23 mouse cellular contexts compared by ENCODE assay signal in genomic region chr13:88907405-88907804, GRCm38 (mm10).
DNase-seq lines count a peak whose midpoint lies in the region; ATAC-seq and TF ChIP-seq lines count a peak whose summit lies in the region.
"Had no signal": no experiment of that assay in that cellular context is flagged by ENCODE, and none has a peak within 500 bp of the region (broad histone marks: within the 10 kb centered on the region; RNA-seq: fewer than 3 reads in every experiment).

No protein-coding gene starts in this region.

- H3K4me3 ChIP-seq in hindbrain, postnatal 0 days (ENCODE audit: low read length) = no peak overlapping the region
- H3K4me3 ChIP-seq in hindbrain, embryonic 12.5 days = no peak overlapping the region
- H3K4me3 ChIP-seq in neural tube, embryonic 14.5 days (ENCODE audit: low read depth, low read length) = no peak overlapping the region
- no peak overlapping the region for H3K4me3 ChIP-seq in neural tube, embryonic 15.5 days (replicated peaks)
- H3K4me3 ChIP-seq in heart, embryonic 11.5 days (ENCODE audit: low read depth, low read length) = no peak overlapping the region
- H3K4me3 ChIP-seq: embryonic facial prominence, embryonic 15.5 days; erythroblast, embryonic 14.5 days; heart, embryonic 10.5 days; heart, embryonic 15.5 days had no signal

- no peaks in the 10 kb centered on the region for H3K4me1 ChIP-seq in hindbrain, postnatal 0 days (ENCODE audit: insufficient read depth, low read length)
- H3K4me1 ChIP-seq in hindbrain, embryonic 12.5 days = no peaks in the 10 kb centered on the region
- H3K4me1 ChIP-seq in neural tube, embryonic 14.5 days (ENCODE audit: control insufficient read depth, insufficient read depth, low read length) = no peaks in the 10 kb centered on the region
- H3K4me1 ChIP-seq in neural tube, embryonic 15.5 days = peaks cover 6% of the 10 kb centered on the region; the same call in 1 of the 2 replicates
- no peaks in the 10 kb centered on the region for H3K4me1 ChIP-seq in heart, embryonic 11.5 days (ENCODE audit: control insufficient read depth, insufficient read depth, low read length)
- H3K4me1 ChIP-seq: embryonic facial prominence, embryonic 15.5 days; heart, embryonic 10.5 days; heart, embryonic 15.5 days had no signal

- 69% methylated on average over 1 of the region's 1 CpGs for WGBS in hindbrain, postnatal 0 days
- WGBS in hindbrain, embryonic 12.5 days = 87% methylated on average over 1 of the region's 1 CpGs
- WGBS in neural tube, embryonic 14.5 days = 78% methylated on average over 1 of the region's 1 CpGs
- 75% methylated on average over 1 of the region's 1 CpGs for WGBS in neural tube, embryonic 15.5 days
- WGBS in heart, embryonic 11.5 days (ENCODE audit: insufficient replicate concordance) = 89% methylated on average over 1 of the region's 1 CpGs

- peak; percentile 56; the same call in 1 of the 2 replicates for ATAC-seq in hindbrain, postnatal 0 days
- ATAC-seq in hindbrain, embryonic 12.5 days (ENCODE audit: low FRiP score) = no peak
- ATAC-seq in neural tube, embryonic 14.5 days (ENCODE audit: low read depth) = no peak
- no peak for ATAC-seq in neural tube, embryonic 15.5 days (ENCODE audit: low FRiP score)
- ATAC-seq in heart, embryonic 11.5 days (replicated peaks; ENCODE audit: insufficient number of reproducible peaks, low FRiP score, low TSS enrichment) = no peak
- ATAC-seq: activated CD4-positive, CD25-positive, alpha-beta regulatory T cell, adult 4 months; intestine, embryonic 16.5 days; Patski had no signal

- DNase-seq in cerebellum, postnatal 14 days = peak; percentile 24 to 40
- DNase-seq in cerebellum, postnatal 4 days (ENCODE audit: low spot score in 2 of 2) = no peak
- peak; percentile 30 for DNase-seq in hindbrain, postnatal 0 days (ENCODE audit: low spot score)
- DNase-seq: adrenal gland, adult 2 months; adrenal gland, postnatal 25 days; cerebellum, adult 11 months; cerebellum, adult 8-10 months; embryo, embryonic 11 days; gastrocnemius, postnatal 10 days; heart, adult 18-20 months; heart, postnatal 14 days had no signal

- no peaks in the 10 kb centered on the region for H3K36me3 ChIP-seq in hindbrain, postnatal 0 days (ENCODE audit: insufficient read depth, low read length)
- no peaks in the 10 kb centered on the region for H3K36me3 ChIP-seq in hindbrain, embryonic 12.5 days
- no peaks in the 10 kb centered on the region for H3K36me3 ChIP-seq in neural tube, embryonic 14.5 days (ENCODE audit: control insufficient read depth, insufficient read depth, low read length)
- H3K36me3 ChIP-seq in neural tube, embryonic 15.5 days = no peaks in the 10 kb centered on the region
- H3K36me3 ChIP-seq in heart, embryonic 11.5 days (ENCODE audit: control insufficient read depth, insufficient read depth, low read length) = no peaks in the 10 kb centered on the region
- H3K36me3 ChIP-seq: embryonic facial prominence, embryonic 15.5 days; heart, embryonic 10.5 days; heart, embryonic 15.5 days had no signal

- H3K27me3 ChIP-seq in hindbrain, postnatal 0 days (ENCODE audit: insufficient read depth, low read length) = no peaks in the 10 kb centered on the region
- no peaks in the 10 kb centered on the region for H3K27me3 ChIP-seq in hindbrain, embryonic 12.5 days
- no peaks in the 10 kb centered on the region for H3K27me3 ChIP-seq in neural tube, embryonic 14.5 days (ENCODE audit: control insufficient read depth, insufficient read depth, low read length)
- no peaks in the 10 kb centered on the region for H3K27me3 ChIP-seq in neural tube, embryonic 15.5 days (replicated peaks)
- H3K27me3 ChIP-seq in heart, embryonic 11.5 days (ENCODE audit: control insufficient read depth, insufficient read depth, low read length) = no peaks in the 10 kb centered on the region
- H3K27me3 ChIP-seq: embryonic facial prominence, embryonic 15.5 days; heart, embryonic 15.5 days; Patski had no signal

- no peaks in the 10 kb centered on the region for H3K9me3 ChIP-seq in hindbrain, postnatal 0 days (ENCODE audit: low read length)
- H3K9me3 ChIP-seq in hindbrain, embryonic 12.5 days (replicated peaks) = no peaks in the 10 kb centered on the region
- H3K9me3 ChIP-seq in neural tube, embryonic 14.5 days (ENCODE audit: control insufficient read depth, low read length) = no peaks in the 10 kb centered on the region
- no peaks in the 10 kb centered on the region for H3K9me3 ChIP-seq in neural tube, embryonic 15.5 days (replicated peaks)
- no peaks in the 10 kb centered on the region for H3K9me3 ChIP-seq in heart, embryonic 11.5 days (replicated peaks; ENCODE audit: control insufficient read depth, low read length)
- H3K9me3 ChIP-seq: embryonic facial prominence, embryonic 15.5 days; heart, embryonic 10.5 days; heart, embryonic 15.5 days had no signal

- no peak overlapping the region for H3K27ac ChIP-seq in hindbrain, postnatal 0 days
- H3K27ac ChIP-seq in hindbrain, embryonic 12.5 days = no peak overlapping the region
- 0 out of 2 replicates have a peak overlapping the region, but pooled peaks have one; percentile 12 for H3K27ac ChIP-seq in neural tube, embryonic 14.5 days (ENCODE audit: low read depth, low read length)
- no peak overlapping the region for H3K27ac ChIP-seq in neural tube, embryonic 15.5 days (replicated peaks)
- H3K27ac ChIP-seq in heart, embryonic 11.5 days (ENCODE audit: low read depth, low read length) = no peak overlapping the region
- H3K27ac ChIP-seq: embryonic facial prominence, embryonic 15.5 days; heart, embryonic 10.5 days; heart, embryonic 15.5 days; hindbrain, embryonic 14.5 days had no signal

- no peak overlapping the region for H3K4me2 ChIP-seq in hindbrain, postnatal 0 days (ENCODE audit: low read depth, low read length)
- no peak overlapping the region for H3K4me2 ChIP-seq in hindbrain, embryonic 12.5 days (replicated peaks)
- H3K4me2 ChIP-seq in neural tube, embryonic 14.5 days (ENCODE audit: low read depth, low read length) = no peak overlapping the region
- H3K4me2 ChIP-seq in neural tube, embryonic 15.5 days = no peak overlapping the region
- no peak overlapping the region for H3K4me2 ChIP-seq in heart, embryonic 11.5 days
- H3K4me2 ChIP-seq: embryonic facial prominence, embryonic 15.5 days; heart, embryonic 15.5 days; hindbrain, embryonic 14.5 days had no signal

- H3K9ac ChIP-seq in hindbrain, postnatal 0 days (replicated peaks; ENCODE audit: low read length) = no peak overlapping the region
- no peak overlapping the region for H3K9ac ChIP-seq in hindbrain, embryonic 12.5 days
- H3K9ac ChIP-seq in neural tube, embryonic 14.5 days (replicated peaks; ENCODE audit: low read depth, low read length) = no peak overlapping the region
- H3K9ac ChIP-seq in neural tube, embryonic 15.5 days (replicated peaks) = no peak overlapping the region
- H3K9ac ChIP-seq in heart, embryonic 11.5 days (ENCODE audit: low read depth, low read length) = no peak overlapping the region
- H3K9ac ChIP-seq: embryonic facial prominence, embryonic 15.5 days; heart, embryonic 15.5 days; hindbrain, embryonic 14.5 days had no signal

- TF ChIP-seq CTCF in hindbrain, postnatal 0 days (IDR thresholded peaks at IDR 0.05; ENCODE audit: low read depth) = no peak

Comparison
In these comparisons a context has a peak if more than half of its experiments do, and no peak if none do; other contexts are left out.
1. DNase-seq: peak in cerebellum, postnatal 14 days (2 of 2) and hindbrain, postnatal 0 days (single experiment); none in cerebellum, postnatal 4 days (0 of 2).